Mouse (Mus musculus) kidney, postnatal 25 days (tissue): ENCODE results near the gene Srm.

Experiments
- DNase-seq, 2 experiments: peaks; one replicate each; pipeline ENCODE4 v3.0.0; 2021; ENCODE audit warnings: mixed read lengths in 2 of 2

Gene Srm

DNA sequence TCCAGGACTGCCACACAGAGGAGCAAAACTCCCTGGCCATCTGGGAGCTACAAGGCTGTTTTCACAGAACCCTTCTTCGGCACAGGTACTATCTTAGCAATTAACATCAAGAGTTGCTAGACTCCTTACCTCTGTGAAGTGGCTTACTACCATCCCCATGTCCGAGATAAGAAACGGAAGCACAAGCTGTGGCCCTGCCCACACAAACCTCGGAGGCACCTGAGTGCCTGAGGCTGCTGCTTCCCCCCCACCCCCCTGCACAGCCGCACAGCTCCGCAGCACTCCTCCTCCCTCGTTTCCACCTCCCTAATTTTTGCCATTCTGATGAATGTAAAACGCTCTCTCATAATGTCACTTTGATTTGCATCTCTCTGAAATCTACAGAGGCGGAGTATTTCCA lies 47.0 kb downstream of the Srm start:
- DNase-seq, result no peak

GRCm38 (mm10) chr4:148639455-148639854 lies 48.2 kb downstream of the Srm start:
- DNase-seq, result no peak

GRCm38 (mm10) chr4:148641121-148641520 lies 49.8 kb downstream of the Srm start:
- DNase-seq, result peak; percentile 67 to 89

DNA sequence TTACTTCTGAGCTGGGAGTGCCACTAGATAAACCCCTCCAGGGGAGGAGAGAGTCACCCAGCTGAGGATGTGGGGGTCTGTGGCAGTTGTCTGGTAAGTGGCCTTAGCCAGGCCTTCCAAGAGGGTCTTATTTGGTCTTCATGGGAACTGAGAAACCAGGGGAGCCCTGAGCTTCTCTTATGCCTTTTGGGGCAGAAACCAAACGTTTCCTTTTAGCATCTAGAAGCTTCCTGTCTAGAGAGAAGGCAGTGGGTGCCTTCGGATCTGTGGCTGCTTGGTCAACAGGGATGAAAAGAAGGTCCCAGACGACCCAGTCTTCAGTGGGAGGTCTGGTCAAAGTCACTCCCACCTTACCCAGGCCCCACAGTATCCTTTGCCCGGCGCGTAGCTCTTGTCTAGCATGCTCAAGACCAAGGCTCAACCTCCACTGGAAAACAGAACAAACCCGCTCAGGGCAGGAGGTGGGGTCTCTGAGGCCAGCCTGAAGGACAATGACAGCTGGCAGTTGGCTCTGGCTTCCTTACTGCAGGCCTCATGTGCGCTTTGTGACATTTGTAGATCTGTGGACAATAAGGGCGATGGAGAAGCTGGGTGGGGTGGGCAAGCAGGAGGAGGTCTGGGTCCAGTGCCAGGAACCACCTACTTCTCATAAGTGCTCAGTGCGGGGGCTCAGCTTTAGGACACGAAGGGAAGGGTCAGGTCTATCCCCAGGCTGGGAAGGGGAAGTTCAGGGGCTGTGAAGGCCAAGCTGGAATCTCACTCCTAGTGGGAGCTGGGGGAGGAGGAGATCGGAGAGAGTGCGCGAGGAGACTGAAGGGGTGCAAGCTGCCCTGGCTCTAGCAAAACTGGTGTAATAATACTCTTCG lies 52.2 kb downstream of the Srm start, which contains the start of gene Gm572:
Gm572 (plus strand) TSS at position 27 of the 866 bp plus-strand sequence.
- DNase-seq, result no peak

- DNase-seq, result peak; percentile 85 to 88
Observed at GRCm38 (mm10) chr4:148644157-148644511, 52.8 kb downstream of the Srm start.
